Mouse (Mus musculus) heart, adult 2 months (tissue): Measurements from ENCODE around the gene Cisd3.

Source experiments
- CTCF ChIP-seq: fragments of 200-600 bp; IDR thresholded peaks from 2 replicates; pipeline ENCODE4 v1.8.1; 2022; ENCODE audit warnings: antibody characterized with exemption, mild to moderate bottlenecking, moderate library complexity
- EP300 ChIP-seq: fragments of 200-500 bp; IDR thresholded peaks from 2 replicates; pipeline ENCODE4 v1.6.1; 2011; ENCODE audit warnings: low read depth, low read length, control low read depth; ENCODE audit not compliant: insufficient read depth
- POLR2A ChIP-seq: fragments of 200-500 bp; IDR thresholded peaks from 2 replicates; pipeline ENCODE4 v1.6.1; 2011; ENCODE audit warnings: mild to moderate bottlenecking, low read depth, low read length, control low read depth; ENCODE audit not compliant: insufficient read depth

DNA sequence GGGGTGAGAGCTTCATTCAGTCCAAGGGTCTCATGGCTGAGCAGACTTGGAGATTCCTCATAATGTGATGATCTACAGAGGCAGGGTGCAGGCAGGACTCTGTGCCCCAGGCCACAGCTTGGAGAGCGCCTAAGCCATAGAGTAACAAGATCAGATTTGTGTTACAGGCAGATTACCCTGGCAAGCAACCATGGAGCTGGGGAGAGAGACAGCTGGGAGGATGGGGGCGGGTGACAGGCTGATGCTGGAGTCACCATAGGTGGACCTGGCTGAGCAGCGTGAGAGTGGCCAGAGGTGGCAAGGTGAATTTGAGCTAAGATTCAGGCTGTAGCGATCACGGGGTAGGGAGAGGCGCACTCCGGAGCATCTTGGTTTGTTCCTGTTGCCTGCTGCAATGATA, 17.5 kb upstream of the Cisd3 start:
- no peak for TF ChIP-seq POLR2A
- TF ChIP-seq CTCF, result no peak
- no peak for TF ChIP-seq EP300
